Mouse (Mus musculus) kidney, adult 2 months (tissue): ENCODE results near the gene Fbxw17.

Experiments used
- CTCF ChIP-seq: fragments of 200-500 bp; conservative IDR thresholded peaks from 2 replicates; pipeline ENCODE4 v1.5.1; 2011; ENCODE audit warnings: low read depth, mild to moderate bottlenecking, control low read depth, low read length, moderate library complexity, mixed read lengths; ENCODE audit not compliant: insufficient read depth, insufficient read length
- POLR2A ChIP-seq: fragments of 200-500 bp; IDR thresholded peaks from one replicate; pipeline ENCODE4 v1.6.1; 2011; ENCODE audit warnings: low read depth, low read length, control low read depth

DNA sequence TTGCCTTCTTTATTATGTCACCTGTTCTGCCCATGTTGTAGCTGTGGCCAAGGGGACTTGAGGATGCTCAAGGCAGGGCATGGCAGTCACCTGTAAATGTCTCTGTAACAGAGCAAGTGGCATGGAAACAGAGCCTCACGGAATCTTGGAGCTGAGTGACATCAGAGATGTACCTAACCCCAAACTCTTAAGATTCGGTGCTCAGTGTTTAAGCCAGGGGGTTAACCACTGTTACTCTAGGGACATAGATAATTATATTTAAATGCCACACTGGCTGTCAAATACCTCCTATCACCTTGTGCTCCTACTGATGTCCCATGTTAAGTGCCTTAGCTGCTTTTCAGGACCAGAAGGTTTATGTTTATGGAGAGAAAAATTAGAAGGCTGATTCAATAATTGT is 26.1 kb downstream of the Fbxw17 start, which contains the start of gene Gm47429:
- TF ChIP-seq POLR2A (no peak), CTCF (no peak)
